ENCODE assay signal across 8 mouse cellular contexts in the genomic region with DNA sequence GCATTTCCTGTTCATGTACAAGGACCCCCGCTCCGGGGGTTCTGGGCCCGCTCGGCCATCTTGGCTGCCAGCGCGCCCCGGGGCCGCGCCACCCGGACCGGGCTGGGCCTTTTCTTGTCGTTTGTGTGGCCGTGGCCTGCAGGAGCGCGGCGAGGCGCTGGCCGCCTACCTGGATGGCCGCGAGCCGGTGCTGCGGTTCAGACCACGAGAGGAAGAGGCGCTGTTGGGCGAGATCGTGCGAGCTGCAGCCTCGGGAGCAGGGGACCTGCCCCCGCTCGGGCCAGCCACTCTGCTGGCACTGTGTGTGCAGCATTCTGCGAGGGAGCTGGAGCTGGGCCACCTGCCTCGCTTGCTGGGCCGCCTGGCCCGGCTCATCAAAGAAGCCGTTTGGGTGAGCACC. TPM values are rescaled to one million over a fixed set of nuclear protein-coding genes. Genes with fewer than 3 reads are reported as not detected.
A peak's percentile ranks its signal among the peaks of the same experiment; 100 is the strongest.
DNase-seq lines count a peak whose midpoint lies in the region; ATAC-seq and TF ChIP-seq lines count a peak whose summit lies in the region.

No protein-coding gene starts in this region.

- H3K4me2 ChIP-seq in forebrain, embryonic 15.5 days (replicated peaks) = peak overlapping the region; percentile 37
- peak overlapping the region; percentile 37 for H3K4me2 ChIP-seq in midbrain, postnatal 0 days (ENCODE audit: low read depth, low read length, poor library complexity, severe bottlenecking)

- intact Hi-C loops in gastrocnemius, postnatal 14 days (cut with DNase I; ENCODE audit: low total_unique reads) = no loop called here

- no peak overlapping the region for H3K27ac ChIP-seq in brown adipose tissue, adult 24 weeks (replicated peaks; ENCODE audit: low read depth, low read length)
- no peak overlapping the region for H3K27ac ChIP-seq in forebrain, embryonic 15.5 days (replicated peaks)
- no peak overlapping the region for H3K27ac ChIP-seq in midbrain, postnatal 0 days (ENCODE audit: low read depth, low read length)

- peak; percentile 37 for DNase-seq in gastrocnemius, postnatal 14 days
- no peak for DNase-seq in gastrocnemius, adult 8-10 months (ENCODE audit: low spot score in 2 of 2)
- DNase-seq in kidney, postnatal 25 days = peak; percentile 43 to 61
- DNase-seq in midbrain, postnatal 0 days (ENCODE audit: low spot score) = no peak
- no peak for DNase-seq in thymus, postnatal 14 days
- no peak for DNase-seq in frontal cortex, postnatal 25 days (ENCODE audit: low spot score in 2 of 2)

- TF ChIP-seq CTCF in midbrain, postnatal 0 days (IDR thresholded peaks at IDR 0.05) = peak; percentile 30; the same call in 1 of the 2 replicates

- WGBS in forebrain, embryonic 15.5 days = 17% methylated on average over 35 of the region's 35 CpGs
- 16% methylated on average over 34 of the region's 35 CpGs for WGBS in midbrain, postnatal 0 days

- peaks cover 8% of the 10 kb centered on the region; the same call in 1 of the 2 replicates for H3K36me3 ChIP-seq in forebrain, embryonic 15.5 days
- H3K36me3 ChIP-seq in midbrain, postnatal 0 days (ENCODE audit: insufficient read depth, low read length) = peaks cover 17% of the 10 kb centered on the region; the same call in 1 of the 2 replicates

- peak overlapping the region; percentile 29; the same call in 1 of the 2 replicates for H3K9ac ChIP-seq in forebrain, embryonic 15.5 days (replicated peaks)
- peak overlapping the region; percentile 44; the same call in 1 of the 2 replicates for H3K9ac ChIP-seq in midbrain, postnatal 0 days (replicated peaks; ENCODE audit: low read length, poor library complexity, severe bottlenecking)

- peaks cover 12% of the 10 kb centered on the region for H3K4me1 ChIP-seq in brown adipose tissue, adult 24 weeks (ENCODE audit: control insufficient read depth, insufficient read depth, insufficient read length, low read length)
- peaks cover 11% of the 10 kb centered on the region for H3K4me1 ChIP-seq in forebrain, embryonic 15.5 days
- no peaks in the 10 kb centered on the region; the same call in 1 of the 2 replicates for H3K4me1 ChIP-seq in midbrain, postnatal 0 days (ENCODE audit: insufficient read depth, low read length)

- H3K9me3 ChIP-seq in forebrain, embryonic 15.5 days = no peaks in the 10 kb centered on the region
- H3K9me3 ChIP-seq in midbrain, postnatal 0 days (ENCODE audit: low read length) = no peaks in the 10 kb centered on the region

- no peaks in the 10 kb centered on the region for H3K27me3 ChIP-seq in forebrain, embryonic 15.5 days
- H3K27me3 ChIP-seq in midbrain, postnatal 0 days (ENCODE audit: insufficient read depth, low read length) = no peaks in the 10 kb centered on the region

- peak overlapping the region; percentile 2; the same call in 1 of the 2 replicates for H3K4me3 ChIP-seq in brown adipose tissue, adult 24 weeks (ENCODE audit: insufficient read depth, low read depth, low read length)
- peak overlapping the region; percentile 19 for H3K4me3 ChIP-seq in forebrain, embryonic 15.5 days
- H3K4me3 ChIP-seq in midbrain, postnatal 0 days (ENCODE audit: low read depth, low read length) = peak overlapping the region; percentile 8; the same call in 1 of the 2 replicates

- ATAC-seq in forebrain, embryonic 15.5 days (replicated peaks) = no peak
- no peak for ATAC-seq in midbrain, postnatal 0 days (ENCODE audit: low FRiP score)

RNA-seq across cellular contexts. Expression of a gene that starts 5.2 kb away (rescaled TPM):
- 10 to 100 TPM; 14.1 to 16.1 TPM for total RNA-seq in gastrocnemius, postnatal 14 days (2021)
- 1 to 10 TPM; 5.1 to 7.0 (median 5.3) TPM for total RNA-seq in gastrocnemius, adult 8-10 months (2022)
- 4.3 and 9.3 TPM in 2 replicates for polyA plus RNA-seq in brown adipose tissue, adult 24 weeks (2012; ENCODE audit: insufficient read depth, insufficient read length, missing spikeins)
- 15.5 and 16.6 TPM in 2 replicates for polyA plus RNA-seq in forebrain, embryonic 15.5 days (2015; fragmentation: Nextera tagmentation; extraction: Ambion mirVana)
- 36.0 and 38.5 TPM in 2 replicates for total RNA-seq in midbrain, postnatal 0 days (2014; rRNA removed)
- polyA plus RNA-seq in midbrain, postnatal 0 days (2015; fragmentation: Nextera tagmentation; extraction: Ambion mirVana) = 24.0 and 25.1 TPM in 2 replicates

RNA-seq across cellular contexts. Expression of a gene that starts 7.3 kb away (rescaled TPM):
- total RNA-seq in gastrocnemius, postnatal 14 days (2021) = 10 to 100 TPM; 60.3 to 85.3 TPM
- 10 to 100 TPM; 18.5 to 36.8 (median 28.8) TPM for total RNA-seq in gastrocnemius, adult 8-10 months (2022)
- 1.5 TPM in 1 of 2 replicates, not detected in the other for polyA plus RNA-seq in brown adipose tissue, adult 24 weeks (2012; ENCODE audit: insufficient read depth, insufficient read length, missing spikeins)
- polyA plus RNA-seq in forebrain, embryonic 15.5 days (2015; fragmentation: Nextera tagmentation; extraction: Ambion mirVana) = 2.5 and 2.7 TPM in 2 replicates
- 2.7 and 3.3 TPM in 2 replicates for total RNA-seq in midbrain, postnatal 0 days (2014; rRNA removed)
- polyA plus RNA-seq in midbrain, postnatal 0 days (2015; fragmentation: Nextera tagmentation; extraction: Ambion mirVana) = 2.8 and 3.0 TPM in 2 replicates

RNA-seq across cellular contexts. Expression of a gene that starts 10.9 kb away (rescaled TPM):
- total RNA-seq in gastrocnemius, postnatal 14 days (2021) = under 1 TPM; 0.12 to 0.18 TPM
- not detected for total RNA-seq in gastrocnemius, adult 8-10 months (2022)
- 0.63 TPM in 1 of 2 replicates, not detected in the other for polyA plus RNA-seq in brown adipose tissue, adult 24 weeks (2012; ENCODE audit: insufficient read depth, insufficient read length, missing spikeins)
- polyA plus RNA-seq in forebrain, embryonic 15.5 days (2015; fragmentation: Nextera tagmentation; extraction: Ambion mirVana) = 0.17 TPM in 1 of 2 replicates, not detected in the other
- total RNA-seq in midbrain, postnatal 0 days (2014; rRNA removed) = 0.11 TPM in 1 of 2 replicates, not detected in the other
- 0.11 TPM in 1 of 2 replicates, not detected in the other for polyA plus RNA-seq in midbrain, postnatal 0 days (2015; fragmentation: Nextera tagmentation; extraction: Ambion mirVana)

RNA-seq across cellular contexts. Expression of a gene that starts 15.4 kb away (rescaled TPM):
- total RNA-seq in gastrocnemius, postnatal 14 days (2021) = under 1 TPM in 1 of 2 experiments, not detected in 1; 0.11 TPM
- total RNA-seq in gastrocnemius, adult 8-10 months (2022) = not detected
- not detected in 2 replicates for polyA plus RNA-seq in brown adipose tissue, adult 24 weeks (2012; ENCODE audit: insufficient read depth, insufficient read length, missing spikeins)
- polyA plus RNA-seq in forebrain, embryonic 15.5 days (2015; fragmentation: Nextera tagmentation; extraction: Ambion mirVana) = not detected in 2 replicates
- not detected in 2 replicates for total RNA-seq in midbrain, postnatal 0 days (2014; rRNA removed)
- not detected in 2 replicates for polyA plus RNA-seq in midbrain, postnatal 0 days (2015; fragmentation: Nextera tagmentation; extraction: Ambion mirVana)

RNA-seq across cellular contexts. Expression of a gene that starts 17.2 kb away (rescaled TPM):
- not detected for total RNA-seq in gastrocnemius, postnatal 14 days (2021)
- total RNA-seq in gastrocnemius, adult 8-10 months (2022) = not detected
- 2.0 TPM in 1 of 2 replicates, not detected in the other for polyA plus RNA-seq in brown adipose tissue, adult 24 weeks (2012; ENCODE audit: insufficient read depth, insufficient read length, missing spikeins)
- not detected in 2 replicates for polyA plus RNA-seq in forebrain, embryonic 15.5 days (2015; fragmentation: Nextera tagmentation; extraction: Ambion mirVana)
- total RNA-seq in midbrain, postnatal 0 days (2014; rRNA removed) = not detected in 2 replicates
- not detected in 2 replicates for polyA plus RNA-seq in midbrain, postnatal 0 days (2015; fragmentation: Nextera tagmentation; extraction: Ambion mirVana)

Comparison
In these comparisons a context has a peak if more than half of its experiments do, and no peak if none do; other contexts are left out.
1. DNase-seq: peak in gastrocnemius, postnatal 14 days (single experiment) and kidney, postnatal 25 days (2 of 2); none in gastrocnemius, adult 8-10 months (0 of 2), midbrain, postnatal 0 days (single experiment), thymus, postnatal 14 days (single experiment) and frontal cortex, postnatal 25 days (0 of 2).
2. Peak in every context shown above with its lines, with median percentiles within 50 percentile points of each other: H3K4me3 ChIP-seq.